Mouse (Mus musculus) kidney, postnatal 36 days (tissue): ENCODE measurements at regions not wholly inside any gene's neighbourhood (a gene's known extent, or its start where the extent isn't known, plus 50 kb on each side); places are given as distances from the start of the nearest gene placed in this dataset.
A peak's percentile ranks its signal among the peaks of the same experiment; 100 is the strongest.

ENCODE experiments used
- DNase-seq, 2 experiments: peaks; one replicate each; pipeline ENCODE4 v3.0.0; 2021 to 2022; ENCODE audit warnings: mixed read lengths in 2 of 2

GRCm38 (mm10) chr2:133221762-133222556, 276.3 kb upstream of the Fermt1 start:
- no peak for DNase-seq

GRCm38 (mm10) chr2:133235175-133235920, 289.6 kb upstream of the Fermt1 start:
- DNase-seq: no peak

GRCm38 (mm10) chr2:133252131-133252530, 299.8 kb upstream of the Bmp2 start:
- no peak for DNase-seq

- DNase-seq: no peak
Observed at GRCm38 (mm10) chr2:133274424-133274823, 277.5 kb upstream of the Bmp2 start.

- no peak for DNase-seq
Observed at GRCm38 (mm10) chr2:133278546-133278945, 273.4 kb upstream of the Bmp2 start.

- DNase-seq: no peak
Observed at GRCm38 (mm10) chr2:133279275-133279674, 272.7 kb upstream of the Bmp2 start.

- DNase-seq: no peak
Observed at GRCm38 (mm10) chr2:133282692-133283091, 269.3 kb upstream of the Bmp2 start.

GRCm38 (mm10) chr2:133283709-133284108, 268.2 kb upstream of the Bmp2 start:
- no peak for DNase-seq

GRCm38 (mm10) chr2:133294136-133294535, 257.8 kb upstream of the Bmp2 start:
- no peak for DNase-seq

- DNase-seq: no peak
Observed at GRCm38 (mm10) chr2:133305936-133306335, 246.0 kb upstream of the Bmp2 start.

- no peak for DNase-seq
Observed at GRCm38 (mm10) chr2:133311001-133311400, 241.0 kb upstream of the Bmp2 start.

- no peak for DNase-seq
Observed at GRCm38 (mm10) chr2:133326290-133327050, 225.5 kb upstream of the Bmp2 start.

- no peak for DNase-seq
Observed at GRCm38 (mm10) chr2:133327653-133328052, 224.3 kb upstream of the Bmp2 start.

- DNase-seq: peak; percentile 4
Observed at GRCm38 (mm10) chr2:133336177-133336901, 215.6 kb upstream of the Bmp2 start.

- DNase-seq: no peak
Observed at GRCm38 (mm10) chr2:133338150-133338549, 213.8 kb upstream of the Bmp2 start.

- DNase-seq: no peak
Observed at GRCm38 (mm10) chr2:133341352-133341751, 210.6 kb upstream of the Bmp2 start.

GRCm38 (mm10) chr2:133345964-133346788, 205.8 kb upstream of the Bmp2 start:
- no peak for DNase-seq

GRCm38 (mm10) chr2:133346789-133347424, 205.1 kb upstream of the Bmp2 start:
- no peak for DNase-seq

- DNase-seq: no peak
Observed at GRCm38 (mm10) chr2:133351306-133351705, 200.7 kb upstream of the Bmp2 start.

GRCm38 (mm10) chr2:133352800-133353199, 199.2 kb upstream of the Bmp2 start:
- DNase-seq: no peak
